Mouse (Mus musculus) E14TG2a.4 (cell line): ENCODE measurements around the gene Crls1.

Experiments used
- H3K27me3 ChIP-seq: 2 replicates; pipeline ENCODE4 v1.6.1; 2014; ENCODE audit warnings: low read length, control low read depth; ENCODE audit not compliant: insufficient read depth
- H3K36me3 ChIP-seq: 2 replicates; pipeline ENCODE4 v1.6.1; 2014; ENCODE audit warnings: low read length, control low read depth; ENCODE audit not compliant: insufficient read depth
- H3K4me1 ChIP-seq: replicated peaks from 2 replicates; pipeline ENCODE4 v1.6.1; 2014; ENCODE audit warnings: low read depth, low read length, control low read depth
- H3K4me3 ChIP-seq: replicated peaks from 2 replicates; pipeline ENCODE4 v1.5.1; 2014; ENCODE audit warnings: mild to moderate bottlenecking, low read length
- H3K9me3 ChIP-seq: 2 replicates; pipeline ENCODE4 v1.6.1; 2014; ENCODE audit warnings: low read length, control low read depth
- CTCF ChIP-seq: conservative IDR thresholded peaks from 2 replicates; pipeline ENCODE4 v1.5.1; 2014; ENCODE audit warnings: low read length
- NANOG ChIP-seq: IDR thresholded peaks from 2 replicates; pipeline ENCODE4 v1.6.1; 2014; ENCODE audit warnings: borderline replicate concordance, low read length, mixed read lengths
- POU5F1 ChIP-seq: IDR thresholded peaks from 2 replicates; pipeline ENCODE4 v1.6.1; 2014; ENCODE audit warnings: low read length, borderline replicate concordance

Crls1 gene

DNA sequence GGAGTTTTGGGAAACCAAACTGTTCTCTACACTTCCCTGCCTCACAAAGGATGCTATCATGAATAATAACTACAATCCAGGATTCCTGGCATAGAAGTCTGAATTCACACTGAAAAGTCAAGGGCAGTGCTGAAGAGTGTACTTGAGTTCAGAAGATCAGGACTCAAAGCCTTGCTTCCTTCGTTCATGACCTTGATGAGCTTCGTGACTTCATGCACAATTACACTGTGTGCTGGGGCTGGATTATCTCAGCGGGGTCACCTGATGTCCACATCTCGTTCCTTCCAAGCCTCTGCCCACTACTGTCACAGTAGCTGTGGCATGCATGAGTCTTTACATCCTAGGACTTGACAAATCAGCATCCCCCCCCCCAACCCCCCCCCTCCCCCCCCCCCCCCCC, 55.2 kb downstream of the Crls1 start:
- TF ChIP-seq POU5F1 (no peak), NANOG (no peak), CTCF (no peak)
- peaks cover 4% of the 10 kb centered on the region for H3K27me3 ChIP-seq
- no peak overlapping the region for H3K4me3 ChIP-seq
- H3K36me3 ChIP-seq = no peaks in the 10 kb centered on the region
- H3K9me3 ChIP-seq = no peaks in the 10 kb centered on the region
- 0 out of 2 replicates have a peak, but pooled peaks cover 2% of the 10 kb centered on the region for H3K4me1 ChIP-seq

GRCm38 (mm10) chr2:132902056-132902455, 55.6 kb downstream of the Crls1 start:
- Histone ChIP-seq H3K36me3 (no peaks in the 10 kb centered on the region), H3K27me3 (peaks cover 4% of the 10 kb centered on the region), H3K4me3 (no peak overlapping the region), H3K4me1 (0 out of 2 replicates have a peak, but pooled peaks cover 2% of the 10 kb centered on the region), H3K9me3 (no peaks in the 10 kb centered on the region)
- TF ChIP-seq NANOG (no peak), POU5F1 (no peak), CTCF (no peak)

DNA sequence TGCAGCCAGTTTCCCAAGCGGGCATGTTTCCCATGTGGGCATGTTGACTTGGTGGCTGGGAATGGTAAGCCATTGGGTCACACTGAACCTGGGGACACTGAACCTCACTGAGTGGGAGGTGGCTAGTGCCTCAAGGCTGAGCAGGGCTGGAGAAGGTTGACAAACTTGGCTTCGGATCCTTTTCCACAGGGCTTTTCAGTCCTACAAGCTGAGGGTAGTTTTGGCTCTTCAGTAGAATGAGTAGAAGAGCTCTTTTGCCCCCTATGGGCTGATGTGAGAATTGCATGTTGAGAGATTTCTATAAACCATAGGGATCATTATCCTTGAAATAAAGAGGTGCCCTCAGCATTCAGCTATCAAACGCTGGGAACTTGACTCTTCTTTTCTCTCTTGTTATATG, 57.0 kb downstream of the Crls1 start:
- Histone ChIP-seq H3K9me3 (no peaks in the 10 kb centered on the region), H3K4me1 (0 out of 2 replicates have a peak, but pooled peaks cover 2% of the 10 kb centered on the region), H3K36me3 (no peaks in the 10 kb centered on the region), H3K27me3 (peaks cover 4% of the 10 kb centered on the region), H3K4me3 (no peak overlapping the region)
- peak; percentile 84 for TF ChIP-seq CTCF
- TF ChIP-seq NANOG = no peak
- no peak for TF ChIP-seq POU5F1

GRCm38 (mm10) chr2:132904961-132905360, 58.5 kb downstream of the Crls1 start:
- TF ChIP-seq CTCF (no peak), POU5F1 (no peak), NANOG (no peak)
- Histone ChIP-seq H3K27me3 (peaks cover 4% of the 10 kb centered on the region), H3K4me1 (0 out of 2 replicates have a peak, but pooled peaks cover 2% of the 10 kb centered on the region), H3K4me3 (no peak overlapping the region), H3K36me3 (no peaks in the 10 kb centered on the region), H3K9me3 (no peaks in the 10 kb centered on the region)

GRCm38 (mm10) chr2:132906763-132907162, 60.3 kb downstream of the Crls1 start:
- TF ChIP-seq NANOG = no peak
- peak; percentile 46 for TF ChIP-seq CTCF
- no peak for TF ChIP-seq POU5F1
- Histone ChIP-seq H3K9me3 (no peaks in the 10 kb centered on the region), H3K4me1 (0 out of 2 replicates have a peak, but pooled peaks cover 2% of the 10 kb centered on the region), H3K36me3 (no peaks in the 10 kb centered on the region), H3K4me3 (no peak overlapping the region), H3K27me3 (no peaks in the 10 kb centered on the region; the same call in 1 of the 2 replicates)

- no peak for TF ChIP-seq NANOG
- TF ChIP-seq CTCF = no peak
- no peak for TF ChIP-seq POU5F1
- Histone ChIP-seq H3K36me3 (no peaks in the 10 kb centered on the region), H3K27me3 (no peaks in the 10 kb centered on the region), H3K4me3 (no peak overlapping the region), H3K9me3 (no peaks in the 10 kb centered on the region), H3K4me1 (no peaks in the 10 kb centered on the region)
Measured at GRCm38 (mm10) chr2:132914785-132915184, 68.3 kb downstream of the Crls1 start.
